Mouse (Mus musculus) c-Kit-negative CD71-positive TER-119-positive erythroid progenitor cells, embryonic 14.5 days (primary cell): ENCODE data around the gene Rpl24.
"Not testable (repeated sequence)": the region's sequence is repeated elsewhere in the genome, so short reads cannot be mapped to it uniquely, and the experiment has no call there.

Experiments used
- DNase-seq: peaks from one replicate; pipeline ENCODE4 v3.0.0-alpha.2; 2013; ENCODE audit warnings: low read depth, low spot score

The Rpl24 gene

DNA sequence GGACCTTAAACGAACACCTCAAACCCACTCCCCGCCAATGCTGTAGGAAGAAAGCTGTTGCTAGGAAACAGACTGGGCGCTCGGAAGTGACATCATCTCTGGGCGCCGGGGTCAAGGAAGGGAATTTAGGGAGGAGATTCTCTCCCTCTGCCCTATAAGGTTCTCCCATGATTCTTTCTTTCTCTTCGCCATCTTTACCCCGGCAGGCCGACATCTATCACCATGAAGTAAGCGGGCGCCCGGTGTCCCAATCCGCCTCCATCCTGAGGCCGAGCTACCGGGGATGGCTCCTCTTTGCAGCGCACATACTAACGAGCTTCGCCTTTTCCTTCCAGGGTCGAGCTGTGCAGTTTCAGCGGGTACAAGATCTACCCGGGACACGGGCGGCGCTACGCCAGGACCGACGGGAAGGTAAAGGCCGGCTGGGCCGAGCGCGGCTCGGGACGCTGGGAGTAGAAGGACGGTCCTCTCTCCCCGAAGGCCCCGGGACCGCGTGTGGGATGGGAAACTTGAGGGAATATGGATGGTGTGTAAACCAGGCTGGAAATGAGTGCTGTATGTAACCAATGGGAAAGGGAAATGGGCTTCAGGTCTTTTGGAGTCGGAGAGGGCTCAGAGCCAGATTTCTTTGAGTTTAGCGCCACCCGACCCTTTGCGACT is at the start of gene Rpl24:
TSS of gene Rpl24 (plus strand) at position 64 of the 660 bp plus-strand sequence.
- peak; percentile 85 for DNase-seq

GRCm38 (mm10) chr16:55922079-55922478 is 44.0 kb upstream of the Rpl24 start:
- DNase-seq = no peak

- peak; percentile 17 for DNase-seq
Observed at GRCm38 (mm10) chr16:55924010-55924409, 42.1 kb upstream of the Rpl24 start.

DNA sequence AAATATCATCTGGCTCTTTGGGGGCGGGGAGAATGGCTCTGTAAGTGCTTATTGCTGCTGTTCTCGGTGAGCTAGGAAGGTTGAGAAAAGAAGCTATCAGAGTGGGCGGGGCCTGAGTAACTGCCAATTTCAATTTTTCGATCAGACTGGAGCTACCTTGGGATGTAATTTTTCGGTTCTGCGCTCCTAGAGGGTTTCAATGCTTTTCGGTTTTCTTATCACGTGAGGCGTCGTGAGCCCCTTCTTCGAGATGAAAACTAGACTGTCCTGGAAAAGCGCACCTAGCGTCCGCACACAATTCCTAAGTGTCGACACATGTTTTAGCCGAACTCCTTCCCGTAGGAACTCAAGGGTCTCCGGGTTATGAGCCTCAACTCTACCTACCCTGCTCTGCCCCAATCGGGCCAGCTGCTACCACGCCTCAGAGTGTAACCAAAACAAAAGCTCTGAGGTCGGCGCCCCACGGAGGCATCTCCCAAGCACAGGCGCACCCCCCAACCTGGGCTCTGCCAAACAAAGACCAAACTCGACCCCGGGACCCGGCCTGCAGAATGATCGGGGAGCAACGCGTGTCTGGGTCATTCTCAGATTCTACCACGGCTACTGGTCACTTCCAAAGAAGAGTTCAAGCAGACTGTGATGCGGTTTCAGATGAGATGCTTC is 32.3 kb upstream of the Rpl24 start:
- peak; percentile 41 for DNase-seq

DNA sequence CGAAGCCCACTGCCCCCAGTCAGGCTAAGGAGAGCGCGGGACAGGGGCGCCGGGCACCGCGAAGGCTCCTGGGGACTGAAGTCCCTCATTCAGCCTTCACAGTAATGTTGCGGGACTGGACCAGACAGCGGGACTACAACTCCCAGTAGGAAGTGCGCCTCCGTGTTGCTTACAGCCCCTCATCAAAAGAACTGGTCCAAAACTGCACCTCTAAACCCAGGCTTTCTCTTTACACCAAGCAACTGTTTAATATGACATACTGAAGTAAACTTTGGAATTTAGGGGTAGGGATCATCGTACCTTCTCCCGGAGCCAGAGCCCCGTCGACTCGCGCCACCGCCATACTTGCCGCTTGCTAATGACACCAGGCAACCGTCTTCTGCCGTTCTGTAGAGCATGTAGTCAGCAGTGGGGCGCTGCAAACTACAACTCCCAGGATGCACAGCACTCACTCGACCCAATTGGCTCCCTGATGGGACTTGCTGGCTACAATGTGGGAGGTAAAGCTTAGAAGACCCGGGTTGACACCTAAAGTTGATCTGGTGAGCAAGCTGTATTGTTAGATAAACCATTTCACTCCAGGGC is 31.5 kb upstream of the Rpl24 start, which contains the start of gene Cep97:
TSS of gene Cep97 (minus strand) at position 403 of the 585 bp plus-strand sequence.
- DNase-seq = peak; percentile 86

GRCm38 (mm10) chr16:55938761-55939160 is 27.3 kb upstream of the Rpl24 start:
- DNase-seq = no peak

GRCm38 (mm10) chr16:55939703-55940102 is 26.4 kb upstream of the Rpl24 start:
- no peak for DNase-seq

GRCm38 (mm10) chr16:55940781-55941180 is 25.3 kb upstream of the Rpl24 start:
- no peak for DNase-seq

- no peak for DNase-seq
Observed at GRCm38 (mm10) chr16:55947266-55947665, 18.8 kb upstream of the Rpl24 start.

DNA sequence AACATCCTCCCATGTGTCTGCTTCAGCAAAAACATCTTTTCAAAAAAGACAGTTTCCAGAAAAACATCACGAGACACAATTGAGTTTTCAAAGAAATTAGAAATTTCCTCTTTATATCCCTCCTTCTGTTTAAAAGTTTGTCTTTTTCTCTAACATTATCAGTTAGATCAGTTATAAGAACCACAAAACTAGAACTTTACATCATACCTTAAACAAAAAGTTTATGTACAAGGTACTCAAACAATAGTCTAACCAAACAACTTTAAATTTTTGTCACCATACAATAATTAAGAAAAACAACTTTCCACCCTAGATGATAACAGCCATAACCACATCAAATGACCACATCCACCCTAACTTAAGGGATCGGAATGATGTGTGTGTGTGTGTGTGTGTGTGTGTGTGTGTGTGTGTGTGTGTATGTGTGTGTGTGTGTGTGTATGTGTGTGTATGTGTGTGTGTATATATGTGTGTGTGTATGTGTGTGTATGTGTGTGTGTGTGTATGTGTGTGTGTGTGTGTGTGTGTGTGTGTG is 18.1 kb upstream of the Rpl24 start:
- not testable (repeated sequence) for DNase-seq

GRCm38 (mm10) chr16:55948963-55949362 is 17.1 kb upstream of the Rpl24 start:
- no peak for DNase-seq

GRCm38 (mm10) chr16:55950462-55950861 is 15.6 kb upstream of the Rpl24 start:
- DNase-seq = no peak

- DNase-seq = peak; percentile 82
Observed at GRCm38 (mm10) chr16:55950946-55951678, 15.0 kb upstream of the Rpl24 start.

DNA sequence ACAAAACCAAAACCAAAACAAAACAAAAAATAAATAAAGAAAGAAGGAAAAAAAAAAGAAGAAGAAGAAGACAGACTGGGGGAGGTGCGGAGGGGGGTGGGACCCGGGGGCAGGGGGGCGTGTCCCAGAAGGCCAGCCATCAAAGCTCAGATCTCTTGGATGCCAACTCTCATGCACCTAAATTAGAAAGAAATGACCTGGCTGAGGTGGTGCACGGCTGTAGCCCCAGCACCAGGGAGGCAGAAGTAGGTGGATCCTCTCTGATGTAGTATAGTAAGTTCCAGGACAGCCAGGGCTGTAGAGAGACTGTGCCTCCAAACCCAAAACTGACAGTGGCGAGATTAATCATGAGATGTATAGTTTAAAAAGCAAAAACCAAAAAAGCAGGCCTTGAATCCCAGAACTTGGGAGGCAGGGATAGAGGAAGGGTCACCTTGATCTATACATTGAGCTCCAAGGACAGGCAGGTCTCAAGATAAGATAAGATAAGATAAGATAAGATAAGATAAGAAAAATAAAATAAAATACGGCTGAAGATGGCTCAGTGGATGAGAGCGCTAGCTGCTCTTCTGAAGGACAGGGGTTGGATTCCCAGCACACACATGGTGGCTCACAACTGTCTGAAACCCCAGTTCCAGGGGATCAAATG is 14.3 kb upstream of the Rpl24 start:
- no peak for DNase-seq

GRCm38 (mm10) chr16:55952771-55953170 is 13.3 kb upstream of the Rpl24 start:
- DNase-seq = no peak

DNA sequence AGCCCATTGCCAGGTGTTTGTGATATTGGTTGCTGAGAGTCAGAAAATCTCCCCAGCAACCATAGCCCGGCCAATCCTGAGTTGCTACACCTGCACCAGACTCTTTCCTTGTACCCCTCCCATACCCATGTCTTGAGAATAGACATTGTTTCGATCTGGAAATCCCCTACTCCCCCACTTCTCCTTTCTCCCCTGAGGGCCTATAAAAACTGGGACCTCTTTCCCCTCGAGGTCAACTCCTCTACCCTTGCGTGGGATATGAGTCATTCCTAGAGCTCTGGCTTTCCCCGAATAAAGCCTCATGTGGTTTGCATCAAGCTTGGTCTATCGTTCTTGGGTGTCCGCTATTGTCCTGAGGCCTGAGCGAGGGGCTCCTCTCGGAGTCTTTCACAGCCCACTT is 11.9 kb upstream of the Rpl24 start:
- not testable (repeated sequence) for DNase-seq

GRCm38 (mm10) chr16:55963068-55963467 is 3.0 kb upstream of the Rpl24 start:
- DNase-seq = not testable (repeated sequence)

- no peak for DNase-seq
Observed at GRCm38 (mm10) chr16:55964126-55964949, 1.7 kb upstream of the Rpl24 start.

- no peak for DNase-seq
Observed at GRCm38 (mm10) chr16:55967221-55967620, 1.1 kb downstream of the Rpl24 start.

DNA sequence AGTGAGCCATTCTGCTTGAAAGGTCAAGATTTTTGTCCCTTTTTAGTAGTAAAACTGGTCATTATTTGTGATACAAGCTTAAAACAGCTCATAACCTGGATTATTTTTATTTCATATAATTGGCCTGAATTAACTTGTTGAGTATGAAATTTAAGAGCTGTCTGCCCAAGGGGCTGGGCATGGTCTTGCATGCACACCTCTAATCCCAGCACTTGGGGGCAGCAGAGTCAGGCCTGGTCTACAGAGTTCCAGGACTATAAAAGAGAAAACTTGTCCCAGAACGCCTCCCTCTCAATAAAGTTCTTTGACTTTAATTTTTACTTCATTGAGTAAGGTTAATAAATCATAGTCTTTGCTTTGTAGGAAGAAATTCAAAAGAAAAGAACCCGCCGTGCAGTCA is 3.1 kb downstream of the Rpl24 start:
- no peak for DNase-seq
